Mouse (Mus musculus) liver, embryonic 18 days (tissue): ENCODE results near the gene Dmrtc2. TPM values are rescaled to one million over a fixed set of nuclear protein-coding genes. Genes with fewer than 3 reads are reported as not detected.

Source experiments
- polyA plus RNA-seq: library from polyadenylated mRNA; depleted of rRNA; stranded (reverse); fragments of >200 nt; gene quantifications from 2 replicates; pipeline ENCODE4 v1.2.3, GENCODE M21; 2012; rRNA removed

Gene Dmrtc2
- polyA plus RNA-seq = not detected in 2 replicates

GRCm38 (mm10) chr7:24869532-24870165 is at the start of gene Dmrtc2, which contains the start of gene Lypd4:
Gene Dmrtc2, plus strand, starts transcription at chr7:24870057.
Gene Lypd4, minus strand, starts transcription at chr7:24869941.

GRCm38 (mm10) chr7:24861913-24862312 is 7.9 kb upstream of the Dmrtc2 start, which contains the start of gene Gm9844:
Gene Gm9844, plus strand, starts transcription at chr7:24862213.

GRCm38 (mm10) chr7:24883896-24884692 is 14.2 kb downstream of the Dmrtc2 start, which contains the start of gene Rps19:
Gene Rps19, plus strand, starts transcription at chr7:24884371.

GRCm38 (mm10) chr7:24897224-24897623 is 27.4 kb downstream of the Dmrtc2 start, which contains the start of gene Cd79a:
Gene Cd79a, plus strand, starts transcription at chr7:24897381.

GRCm38 (mm10) chr7:24902630-24903443 is 33.0 kb downstream of the Dmrtc2 start, which contains the start of gene Arhgef1:
Gene Arhgef1, plus strand, starts transcription at chr7:24902912.

Other genes with a start within 250 kb of the Dmrtc2 start
- gene Lypd3, start 233.5 kb upstream of the Dmrtc2 start, polyA plus RNA-seq = 0.01 and 0.02 TPM in 2 replicates
- not detected in 2 replicates for gene Tex101, start 193.4 kb upstream of the Dmrtc2 start, polyA plus RNA-seq
- gene BC049730, start 160.8 kb upstream of the Dmrtc2 start, polyA plus RNA-seq = not detected in 2 replicates
- gene Gm4763, start 143.1 kb upstream of the Dmrtc2 start, polyA plus RNA-seq = not detected in 2 replicates
- 20.4 and 31.4 TPM in 2 replicates for gene Cd177, start 109.7 kb upstream of the Dmrtc2 start, polyA plus RNA-seq
- 7.0 and 7.4 TPM in 2 replicates for gene Ceacam10, start 92.9 kb upstream of the Dmrtc2 start, polyA plus RNA-seq
- 3.8 and 4.1 TPM in 2 replicates for gene Gm9844, start 7.8 kb upstream of the Dmrtc2 start, polyA plus RNA-seq
- not detected in 2 replicates for gene Lypd4, start 116 bp upstream of the Dmrtc2 start, polyA plus RNA-seq
- gene Rps19, start 14.3 kb downstream of the Dmrtc2 start, polyA plus RNA-seq = 500 and 552 TPM in 2 replicates
- 15.1 and 20.2 TPM in 2 replicates for gene Cd79a, start 27.3 kb downstream of the Dmrtc2 start, polyA plus RNA-seq
- 42.5 and 57.9 TPM in 2 replicates for gene Arhgef1, start 32.9 kb downstream of the Dmrtc2 start, polyA plus RNA-seq
- gene Gm4881, start 74.4 kb downstream of the Dmrtc2 start, polyA plus RNA-seq = not detected in 2 replicates
- 84.6 and 89.7 TPM in 2 replicates for gene Rabac1, start 102.7 kb downstream of the Dmrtc2 start, polyA plus RNA-seq
- gene Atp1a3, start 135.9 kb downstream of the Dmrtc2 start, polyA plus RNA-seq = 0.66 and 0.78 TPM in 2 replicates
- gene Grik5, start 202.3 kb downstream of the Dmrtc2 start, polyA plus RNA-seq = 5.0 and 6.4 TPM in 2 replicates
- gene Zfp574, start 202.5 kb downstream of the Dmrtc2 start, polyA plus RNA-seq = 8.8 and 10.5 TPM in 2 replicates